Mouse (Mus musculus) C2C12 (cell line): ENCODE data around the gene Sprn.

Source experiments
- CEBPB ChIP-seq: IDR thresholded peaks from one replicate; pipeline ENCODE4 v1.6.1; 2011; ENCODE audit warnings: low read depth, mild to moderate bottlenecking, control low read depth, moderate library complexity
- CTCF ChIP-seq: IDR thresholded peaks from one replicate; pipeline ENCODE4 v1.5.1; 2011; ENCODE audit not compliant: control insufficient read depth, insufficient read depth, insufficient read length
- MAX ChIP-seq: IDR thresholded peaks from one replicate; pipeline ENCODE4 v1.6.1; 2011; ENCODE audit warnings: mild to moderate bottlenecking, control low read depth
- USF1 ChIP-seq: IDR thresholded peaks from one replicate; pipeline ENCODE4 v1.6.1; 2011; ENCODE audit warnings: low read depth, mild to moderate bottlenecking, control low read depth, moderate library complexity

- TF ChIP-seq USF1 (no peak), CTCF (no peak), MAX (no peak), CEBPB (no peak)
Measured at GRCm38 (mm10) chr7:140201090-140201489, 46.4 kb upstream of the Sprn start.
